Mouse (Mus musculus) testis, adult 2 months (tissue): ENCODE data around the gene Vrk3.

Experiments used
- CTCF ChIP-seq: fragments of 200-500 bp; IDR thresholded peaks from 2 replicates; pipeline ENCODE4 v1.5.1; 2012; ENCODE audit warnings: low read depth, mild to moderate bottlenecking, inconsistent platforms, low read length, moderate library complexity; ENCODE audit not compliant: control insufficient read depth, insufficient read depth, insufficient replicate concordance
- POLR2A ChIP-seq: fragments of 200-500 bp; IDR thresholded peaks from 2 replicates; pipeline ENCODE4 v1.6.1; 2012; ENCODE audit warnings: low read depth, mild to moderate bottlenecking, inconsistent platforms, low read length, moderate library complexity; ENCODE audit not compliant: control insufficient read depth

- TF ChIP-seq CTCF: no peak
- TF ChIP-seq POLR2A: no peak
These were observed 24.5 kb downstream of the Vrk3 start for GRCm38 (mm10) chr7:44772591-44773204.
